Mouse (Mus musculus) gastrocnemius, postnatal 4 days (tissue): Measurements from ENCODE around the gene Gm17467. TPM values are rescaled to one million over a fixed set of nuclear protein-coding genes. Genes with fewer than 3 reads are reported as not detected.
"Not testable (repeated sequence)": the region's sequence is repeated elsewhere in the genome, so short reads cannot be mapped to it uniquely, and the experiment has no call there.

ENCODE experiments used
- DNase-seq, 2 experiments: peaks; one replicate each; pipeline ENCODE4 v3.0.0; 2021 to 2022; ENCODE audit warnings: low spot score in 2 of 2, mixed read lengths in 2 of 2
- long read RNA-seq, 2 experiments: library from polyadenylated mRNA; stranded (forward); transcript quantifications; one replicate each; pipeline ENCODE4 v2.0.0; 2021
- total RNA-seq, 2 experiments: library from RNA; stranded (reverse); gene quantifications; 2 replicates each; pipeline ENCODE4 v1.2.3; 2021

Gm17467 gene
- total RNA-seq, result not detected
- long read RNA-seq, experiment 1, result 0 reads
- long read RNA-seq, experiment 2, result 0 reads

- DNase-seq, result not testable (repeated sequence)
Observed at GRCm38 (mm10) chrX:123704691-123705090, at the start of gene Gm17467. Gene Gm17467 (minus strand): TSS chrX:123704791.

Other genes with a start within 250 kb of the Gm17467 start
- gene Cldn34c2, start 123.1 kb downstream of the Gm17467 start, total RNA-seq, result 1 to 10 TPM in 1 of 2 experiments, not detected in 1; 1.3 TPM
- gene Cldn34c3, start 88.9 kb upstream of the Gm17467 start, total RNA-seq, result not detected